Mouse (Mus musculus): ENCODE results near the gene Hibadh. TPM values are rescaled to one million over a fixed set of nuclear protein-coding genes. Genes with fewer than 3 reads are reported as not detected.

Hibadh gene
- polyA plus RNA-seq, 1 experiment: 23.8 TPM

GRCm38 (mm10) chr6:52621731-52622480 is 18.3 kb downstream of the Hibadh start:
- H3K27me3 ChIP-seq (ENCODE audit: control insufficient read depth, insufficient read depth, low read length): no peaks in the 10 kb centered on the region
- H3K27ac ChIP-seq (ENCODE audit: control insufficient read depth, insufficient read depth, low read depth, low read length): no peak overlapping the region
- peaks cover 3% of the 10 kb centered on the region; the same call in 1 of the 2 replicates for H3K36me3 ChIP-seq (ENCODE audit: control insufficient read depth, insufficient read depth, low read length)
- TF ChIP-seq POLR2A (IDR thresholded peaks at IDR 0.05; ENCODE audit: control insufficient read depth, low read depth, low read length): no peak
- no peak for TF ChIP-seq CTCF (IDR thresholded peaks at IDR 0.05; ENCODE audit: control insufficient read depth, insufficient read depth, insufficient replicate concordance, low read depth, low read length)
- no peak overlapping the region for H3K4me3 ChIP-seq (ENCODE audit: control insufficient read depth, low read depth, low read length)
- H3K4me1 ChIP-seq (ENCODE audit: control insufficient read depth, insufficient read depth, low read length): no peaks in the 10 kb centered on the region

- Histone ChIP-seq H3K27ac (ENCODE audit: control insufficient read depth, insufficient read depth, low read depth, low read length) (no peak overlapping the region), H3K27me3 (ENCODE audit: control insufficient read depth, insufficient read depth, low read length) (no peaks in the 10 kb centered on the region), H3K4me1 (ENCODE audit: control insufficient read depth, insufficient read depth, low read length) (no peaks in the 10 kb centered on the region), H3K4me3 (ENCODE audit: control insufficient read depth, low read depth, low read length) (no peak overlapping the region), H3K36me3 (ENCODE audit: control insufficient read depth, insufficient read depth, low read length) (peaks cover 3% of the 10 kb centered on the region; the same call in 1 of the 2 replicates)
- no peak for TF ChIP-seq CTCF (IDR thresholded peaks at IDR 0.05; ENCODE audit: control insufficient read depth, insufficient read depth, insufficient replicate concordance, low read depth, low read length)
- TF ChIP-seq POLR2A (IDR thresholded peaks at IDR 0.05; ENCODE audit: control insufficient read depth, low read depth, low read length): no peak
Observed at GRCm38 (mm10) chr6:52620090-52620489, 20.1 kb downstream of the Hibadh start.

GRCm38 (mm10) chr6:52609626-52610352 is 30.4 kb downstream of the Hibadh start:
- TF ChIP-seq CTCF (IDR thresholded peaks at IDR 0.05; ENCODE audit: control insufficient read depth, insufficient read depth, insufficient replicate concordance, low read depth, low read length) (no peak), POLR2A (IDR thresholded peaks at IDR 0.05; ENCODE audit: control insufficient read depth, low read depth, low read length) (no peak)
- Histone ChIP-seq H3K36me3 (ENCODE audit: control insufficient read depth, insufficient read depth, low read length) (no peaks in the 10 kb centered on the region), H3K27me3 (ENCODE audit: control insufficient read depth, insufficient read depth, low read length) (no peaks in the 10 kb centered on the region), H3K4me1 (ENCODE audit: control insufficient read depth, insufficient read depth, low read length) (no peaks in the 10 kb centered on the region), H3K4me3 (ENCODE audit: control insufficient read depth, low read depth, low read length) (no peak overlapping the region), H3K27ac (ENCODE audit: control insufficient read depth, insufficient read depth, low read depth, low read length) (no peak overlapping the region)

GRCm38 (mm10) chr6:52608121-52608520 is 32.1 kb downstream of the Hibadh start:
- no peak for TF ChIP-seq POLR2A (IDR thresholded peaks at IDR 0.05; ENCODE audit: control insufficient read depth, low read depth, low read length)
- TF ChIP-seq CTCF (IDR thresholded peaks at IDR 0.05; ENCODE audit: control insufficient read depth, insufficient read depth, insufficient replicate concordance, low read depth, low read length): no peak
- peak overlapping the region; percentile 59; the same call in 1 of the 2 replicates for H3K4me3 ChIP-seq (ENCODE audit: control insufficient read depth, low read depth, low read length)
- no peak overlapping the region for H3K27ac ChIP-seq (ENCODE audit: control insufficient read depth, insufficient read depth, low read depth, low read length)
- H3K27me3 ChIP-seq (ENCODE audit: control insufficient read depth, insufficient read depth, low read length): no peaks in the 10 kb centered on the region
- H3K36me3 ChIP-seq (ENCODE audit: control insufficient read depth, insufficient read depth, low read length): no peaks in the 10 kb centered on the region
- H3K4me1 ChIP-seq (ENCODE audit: control insufficient read depth, insufficient read depth, low read length): no peaks in the 10 kb centered on the region

- Histone ChIP-seq H3K4me1 (ENCODE audit: control insufficient read depth, insufficient read depth, low read length) (no peaks in the 10 kb centered on the region), H3K27me3 (ENCODE audit: control insufficient read depth, insufficient read depth, low read length) (no peaks in the 10 kb centered on the region), H3K4me3 (ENCODE audit: control insufficient read depth, low read depth, low read length) (no peak overlapping the region), H3K36me3 (ENCODE audit: control insufficient read depth, insufficient read depth, low read length) (no peaks in the 10 kb centered on the region), H3K27ac (ENCODE audit: control insufficient read depth, insufficient read depth, low read depth, low read length) (no peak overlapping the region)
- no peak for TF ChIP-seq CTCF (IDR thresholded peaks at IDR 0.05; ENCODE audit: control insufficient read depth, insufficient read depth, insufficient replicate concordance, low read depth, low read length)
- no peak for TF ChIP-seq POLR2A (IDR thresholded peaks at IDR 0.05; ENCODE audit: control insufficient read depth, low read depth, low read length)
Observed at GRCm38 (mm10) chr6:52606746-52607347, 33.3 kb downstream of the Hibadh start.

- Histone ChIP-seq H3K27me3 (ENCODE audit: control insufficient read depth, insufficient read depth, low read length) (no peaks in the 10 kb centered on the region), H3K36me3 (ENCODE audit: control insufficient read depth, insufficient read depth, low read length) (no peaks in the 10 kb centered on the region), H3K27ac (ENCODE audit: control insufficient read depth, insufficient read depth, low read depth, low read length) (no peak overlapping the region), H3K4me3 (ENCODE audit: control insufficient read depth, low read depth, low read length) (no peak overlapping the region), H3K4me1 (ENCODE audit: control insufficient read depth, insufficient read depth, low read length) (no peaks in the 10 kb centered on the region)
- TF ChIP-seq POLR2A (IDR thresholded peaks at IDR 0.05; ENCODE audit: control insufficient read depth, low read depth, low read length) (no peak), CTCF (IDR thresholded peaks at IDR 0.05; ENCODE audit: control insufficient read depth, insufficient read depth, insufficient replicate concordance, low read depth, low read length) (no peak)
Observed at GRCm38 (mm10) chr6:52601706-52602642, 38.2 kb downstream of the Hibadh start.
